Mouse (Mus musculus): ENCODE data around the gene Smg6. TPM values are rescaled to one million over a fixed set of nuclear protein-coding genes. Genes with fewer than 3 reads are reported as not detected.
A peak's percentile ranks its signal among the peaks of the same experiment; 100 is the strongest.

Smg6 gene
- polyA plus RNA-seq, 1 experiment = 40.8 TPM

DNA sequence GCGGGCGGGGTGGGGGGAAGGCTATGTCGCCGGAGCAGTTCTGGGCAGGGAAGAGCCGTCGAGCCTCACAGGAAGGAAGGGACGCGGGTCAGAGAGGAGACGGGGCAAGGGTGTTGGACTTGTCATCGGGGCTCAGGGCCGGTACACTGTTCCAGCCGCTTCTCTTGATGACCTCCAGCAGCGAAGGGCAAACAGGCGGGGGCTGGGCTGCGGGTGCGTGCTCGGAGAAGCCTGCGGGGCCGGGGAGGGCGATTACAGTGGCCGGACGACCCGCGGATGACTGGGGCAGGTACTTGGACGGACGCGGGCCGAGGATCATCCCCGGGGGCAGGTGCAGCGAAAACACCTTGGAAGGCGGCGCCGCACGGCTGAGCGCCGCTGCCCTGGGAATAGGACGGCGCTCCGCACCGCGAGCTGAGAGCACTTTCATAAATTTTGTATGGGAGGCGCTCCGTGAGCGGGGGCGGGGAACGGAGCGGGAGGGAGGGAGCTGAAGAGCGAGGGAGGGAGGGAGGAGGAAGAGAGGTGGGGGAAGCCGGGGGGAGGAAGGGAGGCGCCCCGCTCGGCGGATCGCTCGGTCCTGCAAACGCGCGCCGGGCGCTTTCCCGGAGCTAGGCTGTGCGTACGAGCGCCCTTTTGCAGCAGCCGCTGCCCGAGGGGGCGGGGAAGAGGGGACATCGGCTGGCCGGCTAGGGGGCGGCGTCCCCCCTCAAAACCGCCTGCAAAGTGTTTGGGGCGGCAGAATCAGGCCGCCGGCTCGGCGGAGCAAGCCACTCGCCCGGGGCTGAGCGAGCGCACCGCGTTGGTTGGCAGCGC is 267.8 kb downstream of the Smg6 start, which contains the start of gene Rtn4rl1:
Gene Rtn4rl1, plus strand, starts transcription at position 528 of the 816 bp plus-strand sequence.
- peak; percentile 70 for DNase-seq
- WGBS = under 1% methylated on average over 74 of the region's 84 CpGs
- peak within 1 kb of the TSS; percentile 52 for H3K4me3 ChIP-seq (replicated peaks; ENCODE audit: extremely low read depth, low read depth, low read length)
- peaks cover 4% of the 10 kb centered on the region; the same call in 1 of the 2 replicates for H3K4me1 ChIP-seq (ENCODE audit: control insufficient read depth, insufficient read depth, low read length)
- TF ChIP-seq POLR2A (IDR thresholded peaks at IDR 0.05; ENCODE audit: borderline replicate concordance, extremely low read depth, low read depth, low read length) (no peak; the same call in 1 of the 2 replicates), CTCF (IDR thresholded peaks at IDR 0.05; ENCODE audit: insufficient read depth, low read length) (no peak)

DNA sequence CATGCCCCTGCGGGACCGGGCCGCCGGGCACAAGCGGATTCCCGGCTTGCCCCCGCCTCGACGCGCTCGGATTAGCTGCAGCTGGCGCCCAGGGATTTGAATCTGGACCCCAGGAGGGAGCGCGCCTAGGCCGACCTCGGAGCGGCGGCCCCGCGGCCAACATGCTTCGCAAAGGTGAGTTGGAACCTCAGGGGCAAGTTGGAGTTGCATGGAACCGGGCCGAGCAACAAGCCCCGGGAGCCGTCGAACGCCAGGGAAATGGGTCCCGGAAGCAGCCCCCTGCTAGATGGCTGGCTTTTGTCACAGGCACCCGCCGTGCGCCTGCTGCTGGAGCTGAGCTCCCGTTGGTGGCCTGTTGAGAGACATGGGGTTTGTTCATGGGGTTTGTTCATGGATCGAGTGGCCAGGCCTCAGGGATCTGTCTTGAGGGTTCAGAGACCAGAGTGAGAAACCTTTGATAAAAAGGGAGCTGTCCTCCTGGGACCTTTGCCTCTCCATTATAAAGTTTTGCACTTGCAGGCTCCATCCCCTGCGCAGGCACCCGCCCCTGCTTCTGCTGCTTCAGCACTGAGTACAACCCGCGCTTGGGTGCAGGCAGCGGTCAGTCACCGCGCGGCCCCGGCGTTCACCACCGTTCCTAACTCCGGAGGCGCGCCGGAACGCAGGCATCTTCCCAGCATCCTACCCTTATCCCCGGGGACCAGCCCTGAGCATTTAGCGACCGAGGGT is 268.7 kb downstream of the Smg6 start:
- DNase-seq = peak; percentile 42
- TF ChIP-seq POLR2A (IDR thresholded peaks at IDR 0.05; ENCODE audit: borderline replicate concordance, extremely low read depth, low read depth, low read length) (no peak), CTCF (IDR thresholded peaks at IDR 0.05; ENCODE audit: insufficient read depth, low read length) (no peak)
- Histone ChIP-seq H3K4me1 (ENCODE audit: control insufficient read depth, insufficient read depth, low read length) (peaks cover 4% of the 10 kb centered on the region; the same call in 1 of the 2 replicates), H3K4me3 (replicated peaks; ENCODE audit: extremely low read depth, low read depth, low read length) (peak overlapping the region; percentile 52)
- WGBS = under 1% methylated on average over 52 of the region's 52 CpGs

- Histone ChIP-seq H3K4me3 (replicated peaks; ENCODE audit: extremely low read depth, low read depth, low read length) (peak overlapping the region; percentile 52), H3K4me1 (ENCODE audit: control insufficient read depth, insufficient read depth, low read length) (peaks cover 4% of the 10 kb centered on the region; the same call in 1 of the 2 replicates)
- TF ChIP-seq CTCF (IDR thresholded peaks at IDR 0.05; ENCODE audit: insufficient read depth, low read length) = no peak
- no peak for TF ChIP-seq POLR2A (IDR thresholded peaks at IDR 0.05; ENCODE audit: borderline replicate concordance, extremely low read depth, low read depth, low read length)
- WGBS = 2% methylated on average over 39 of the region's 39 CpGs
- peak; percentile 54 for DNase-seq
Measured at GRCm38 (mm10) chr11:75194850-75195461, 269.3 kb downstream of the Smg6 start.

- TF ChIP-seq POLR2A (IDR thresholded peaks at IDR 0.05; ENCODE audit: borderline replicate concordance, extremely low read depth, low read depth, low read length) = no peak
- TF ChIP-seq CTCF (IDR thresholded peaks at IDR 0.05; ENCODE audit: insufficient read depth, low read length) = no peak
- WGBS = 72% methylated on average over 6 of the region's 6 CpGs
- H3K4me1 ChIP-seq (ENCODE audit: control insufficient read depth, insufficient read depth, low read length) = peaks cover 4% of the 10 kb centered on the region; the same call in 1 of the 2 replicates
- H3K4me3 ChIP-seq (replicated peaks; ENCODE audit: extremely low read depth, low read depth, low read length) = no peak overlapping the region
- DNase-seq = no peak
Measured at GRCm38 (mm10) chr11:75196131-75196530, 270.5 kb downstream of the Smg6 start.

DNA sequence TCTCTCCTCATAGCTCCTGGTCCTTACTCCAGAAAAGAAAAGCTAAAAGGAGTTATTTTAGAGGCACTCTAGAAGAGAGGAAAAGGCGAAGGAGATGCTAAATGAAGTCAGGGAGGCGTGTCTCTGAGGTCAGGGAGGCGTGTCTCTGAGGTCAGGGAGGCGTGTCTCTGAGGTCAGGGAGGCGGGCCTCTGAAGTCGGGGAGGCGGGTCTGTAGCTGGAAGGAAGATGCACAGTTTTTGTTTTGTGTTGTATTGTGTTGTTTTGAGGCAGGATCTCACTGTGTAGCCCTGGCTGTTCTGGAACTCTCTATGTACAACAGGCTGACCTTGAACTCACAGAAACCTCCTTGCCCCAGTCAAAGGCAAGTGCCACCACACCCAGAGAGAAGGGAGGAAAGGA is 272.3 kb downstream of the Smg6 start:
- H3K4me3 ChIP-seq (replicated peaks; ENCODE audit: extremely low read depth, low read depth, low read length) = no peak overlapping the region
- DNase-seq = no peak
- TF ChIP-seq POLR2A (IDR thresholded peaks at IDR 0.05; ENCODE audit: borderline replicate concordance, extremely low read depth, low read depth, low read length) = no peak
- H3K4me1 ChIP-seq (ENCODE audit: control insufficient read depth, insufficient read depth, low read length) = peaks cover 7% of the 10 kb centered on the region; the same call in 1 of the 2 replicates
- WGBS = 51% methylated on average over 7 of the region's 7 CpGs

GRCm38 (mm10) chr11:75198792-75199191 is 273.2 kb downstream of the Smg6 start:
- TF ChIP-seq CTCF (IDR thresholded peaks at IDR 0.05; ENCODE audit: insufficient read depth, low read length) = no peak
- TF ChIP-seq POLR2A (IDR thresholded peaks at IDR 0.05; ENCODE audit: borderline replicate concordance, extremely low read depth, low read depth, low read length) = no peak
- no peak for DNase-seq
- Histone ChIP-seq H3K4me1 (ENCODE audit: control insufficient read depth, insufficient read depth, low read length) (peaks cover 7% of the 10 kb centered on the region; the same call in 1 of the 2 replicates), H3K4me3 (replicated peaks; ENCODE audit: extremely low read depth, low read depth, low read length) (no peak overlapping the region)
- WGBS = 74% methylated on average over 4 of the region's 4 CpGs

DNA sequence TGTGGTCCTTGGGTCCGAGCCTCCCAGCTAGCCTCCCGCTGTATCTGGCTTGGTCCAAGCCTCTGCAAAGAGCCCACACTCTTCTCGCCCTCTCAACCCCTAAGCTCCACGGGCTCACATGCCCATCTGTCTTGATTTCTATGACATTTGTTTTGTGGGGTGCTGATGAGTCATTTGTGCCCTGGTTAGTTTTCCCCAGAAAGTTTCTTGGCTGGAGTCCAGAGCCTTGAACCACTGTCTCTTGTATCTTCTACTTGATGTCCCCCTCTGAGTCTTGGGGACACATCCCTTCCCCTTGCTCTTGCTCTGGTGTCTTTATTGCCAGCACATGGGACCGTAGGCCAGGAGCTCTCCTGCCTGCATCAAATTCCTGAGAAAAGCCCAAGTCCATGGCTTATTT is 274.3 kb downstream of the Smg6 start:
- no peak for TF ChIP-seq CTCF (IDR thresholded peaks at IDR 0.05; ENCODE audit: insufficient read depth, low read length)
- TF ChIP-seq POLR2A (IDR thresholded peaks at IDR 0.05; ENCODE audit: borderline replicate concordance, extremely low read depth, low read depth, low read length) = no peak
- Histone ChIP-seq H3K4me3 (replicated peaks; ENCODE audit: extremely low read depth, low read depth, low read length) (no peak overlapping the region), H3K4me1 (ENCODE audit: control insufficient read depth, insufficient read depth, low read length) (peaks cover 3% of the 10 kb centered on the region; the same call in 1 of the 2 replicates)
- DNase-seq = no peak
- WGBS = 69% methylated on average over 5 of the region's 5 CpGs

DNA sequence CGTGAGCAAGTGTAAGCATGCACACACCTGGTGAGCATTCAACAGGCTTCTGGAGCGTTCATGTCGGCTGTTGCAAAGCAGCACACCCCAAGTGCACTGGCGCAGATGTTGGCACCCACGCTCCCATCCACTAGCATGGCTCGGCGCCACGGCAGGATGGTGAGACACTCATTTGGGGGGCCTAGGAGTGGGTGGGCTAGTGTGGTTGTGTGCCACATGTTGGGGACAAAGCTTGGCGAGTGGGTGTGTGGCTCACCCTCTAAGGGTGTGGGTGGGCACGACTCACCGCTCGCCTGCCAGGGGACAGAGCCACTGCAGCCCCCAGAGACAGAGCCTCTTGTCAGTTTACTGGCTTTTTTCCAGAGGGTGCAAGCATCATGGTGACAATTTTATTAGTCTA is 275.3 kb downstream of the Smg6 start:
- TF ChIP-seq CTCF (IDR thresholded peaks at IDR 0.05; ENCODE audit: insufficient read depth, low read length) (no peak), POLR2A (IDR thresholded peaks at IDR 0.05; ENCODE audit: borderline replicate concordance, extremely low read depth, low read depth, low read length) (no peak)
- 91% methylated on average over 12 of the region's 12 CpGs for WGBS
- Histone ChIP-seq H3K4me3 (replicated peaks; ENCODE audit: extremely low read depth, low read depth, low read length) (no peak overlapping the region), H3K4me1 (ENCODE audit: control insufficient read depth, insufficient read depth, low read length) (peaks cover 3% of the 10 kb centered on the region; the same call in 1 of the 2 replicates)
- DNase-seq = no peak

DNA sequence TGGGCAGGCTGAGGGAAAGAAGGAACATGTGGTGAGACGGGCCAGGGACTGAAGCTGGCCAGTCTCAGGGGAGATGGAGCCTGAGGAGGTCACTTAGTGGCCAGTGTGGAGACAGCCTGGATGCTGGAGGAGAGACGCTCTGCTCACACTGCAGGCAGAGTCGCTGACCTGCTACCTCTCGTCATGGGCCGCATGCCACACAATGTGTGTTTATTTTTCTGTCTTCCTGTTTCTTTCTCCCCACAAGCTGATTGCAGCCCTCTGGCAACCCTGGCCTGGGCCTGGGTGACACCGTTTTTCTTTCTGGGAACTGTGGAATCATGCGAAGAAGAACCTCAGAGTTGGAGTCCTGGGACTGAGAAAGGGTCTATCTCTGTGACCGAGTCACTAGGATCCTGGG is 276.1 kb downstream of the Smg6 start:
- no peak for DNase-seq
- no peak for TF ChIP-seq CTCF (IDR thresholded peaks at IDR 0.05; ENCODE audit: insufficient read depth, low read length)
- TF ChIP-seq POLR2A (IDR thresholded peaks at IDR 0.05; ENCODE audit: borderline replicate concordance, extremely low read depth, low read depth, low read length) = no peak
- 40% methylated on average over 8 of the region's 8 CpGs for WGBS
- H3K4me3 ChIP-seq (replicated peaks; ENCODE audit: extremely low read depth, low read depth, low read length) = no peak overlapping the region
- peaks cover 3% of the 10 kb centered on the region; the same call in 1 of the 2 replicates for H3K4me1 ChIP-seq (ENCODE audit: control insufficient read depth, insufficient read depth, low read length)

All from lung, adult 2 months (tissue).